Mouse (Mus musculus): ENCODE measurements around the gene Slc22a14. TPM values are rescaled to one million over a fixed set of nuclear protein-coding genes. Genes with fewer than 3 reads are reported as not detected.
A peak's percentile ranks its signal among the peaks of the same experiment; 100 is the strongest.

Gene Slc22a14
- polyA plus RNA-seq, 1 experiment from 2014 or later = 0.11 TPM

- H3K27me3 ChIP-seq = no peaks in the 10 kb centered on the region
- ATAC-seq (replicated peaks; ENCODE audit: insufficient number of reproducible peaks, insufficient read depth, low FRiP score, low read depth) = no peak
- 74% methylated on average over 6 of the region's 6 CpGs for WGBS
Observed at GRCm38 (mm10) chr9:119355943-119356342, 9.4 kb downstream of the Slc22a14 start.

GRCm38 (mm10) chr9:119353926-119354325 lies 11.4 kb downstream of the Slc22a14 start:
- Histone ChIP-seq H3K9me3 (replicated peaks) (no peaks in the 10 kb centered on the region), H3K4me2 (no peak overlapping the region), H3K27me3 (no peaks in the 10 kb centered on the region), H3K4me3 (no peak overlapping the region), H3K27ac (no peak overlapping the region), H3K36me3 (peaks cover 15% of the 10 kb centered on the region; the same call in 1 of the 2 replicates), H3K4me1 (replicated peaks) (peaks cover 8% of the 10 kb centered on the region), H3K9ac (no peak overlapping the region)
- 73% methylated on average over 6 of the region's 6 CpGs for WGBS
- ATAC-seq (replicated peaks; ENCODE audit: insufficient number of reproducible peaks, insufficient read depth, low FRiP score, low read depth) = no peak

More at GRCm38 (mm10) chr9:119355943-119356342, 9.4 kb downstream of the Slc22a14 start:
- Histone ChIP-seq H3K27ac (no peak overlapping the region), H3K4me1 (replicated peaks) (peaks cover 8% of the 10 kb centered on the region), H3K36me3 (peaks cover 5% of the 10 kb centered on the region; the same call in 1 of the 2 replicates), H3K9me3 (replicated peaks) (no peaks in the 10 kb centered on the region), H3K9ac (no peak overlapping the region), H3K4me3 (no peak overlapping the region), H3K4me2 (no peak overlapping the region)

- WGBS = 34% methylated on average over 4 of the region's 4 CpGs
- no peak overlapping the region for H3K9ac ChIP-seq
- ATAC-seq (replicated peaks; ENCODE audit: insufficient number of reproducible peaks, insufficient read depth, low FRiP score, low read depth) = peak; percentile 79
- no peaks in the 10 kb centered on the region for H3K4me1 ChIP-seq (replicated peaks)
- H3K36me3 ChIP-seq = peaks cover 27% of the 10 kb centered on the region
- H3K27ac ChIP-seq = no peak overlapping the region
- H3K4me2 ChIP-seq = no peak overlapping the region
- H3K9me3 ChIP-seq (replicated peaks) = no peaks in the 10 kb centered on the region
- no peak overlapping the region for H3K4me3 ChIP-seq
- no peaks in the 10 kb centered on the region for H3K27me3 ChIP-seq
Observed at GRCm38 (mm10) chr9:119352060-119352459, 13.3 kb downstream of the Slc22a14 start.

- Histone ChIP-seq H3K4me3 (no peak overlapping the region), H3K36me3 (peaks cover 34% of the 10 kb centered on the region), H3K27me3 (no peaks in the 10 kb centered on the region), H3K9me3 (replicated peaks) (no peaks in the 10 kb centered on the region), H3K9ac (no peak overlapping the region), H3K27ac (no peak overlapping the region), H3K4me2 (no peak overlapping the region), H3K4me1 (replicated peaks) (no peaks in the 10 kb centered on the region)
- WGBS = 88% methylated on average over 10 of the region's 10 CpGs
- ATAC-seq (replicated peaks; ENCODE audit: insufficient number of reproducible peaks, insufficient read depth, low FRiP score, low read depth) = no peak
Observed at GRCm38 (mm10) chr9:119350947-119351705, 14.2 kb downstream of the Slc22a14 start.

GRCm38 (mm10) chr9:119350531-119350930 lies 14.8 kb downstream of the Slc22a14 start:
- no peak for ATAC-seq (replicated peaks; ENCODE audit: insufficient number of reproducible peaks, insufficient read depth, low FRiP score, low read depth)
- Histone ChIP-seq H3K9me3 (replicated peaks) (no peaks in the 10 kb centered on the region), H3K9ac (no peak overlapping the region), H3K27ac (no peak overlapping the region), H3K36me3 (peaks cover 40% of the 10 kb centered on the region), H3K27me3 (no peaks in the 10 kb centered on the region), H3K4me2 (no peak overlapping the region), H3K4me3 (no peak overlapping the region), H3K4me1 (replicated peaks) (no peaks in the 10 kb centered on the region)
- 84% methylated on average over 3 of the region's 3 CpGs for WGBS

- no peaks in the 10 kb centered on the region for H3K9me3 ChIP-seq (replicated peaks)
- H3K9ac ChIP-seq = no peak overlapping the region
- WGBS = 83% methylated on average over 8 of the region's 8 CpGs
- H3K27ac ChIP-seq = no peak overlapping the region
- peaks cover 61% of the 10 kb centered on the region for H3K36me3 ChIP-seq
- peaks cover 13% of the 10 kb centered on the region for H3K4me1 ChIP-seq (replicated peaks)
- no peak overlapping the region for H3K4me3 ChIP-seq
- H3K4me2 ChIP-seq = no peak overlapping the region
- no peak for ATAC-seq (replicated peaks; ENCODE audit: insufficient number of reproducible peaks, insufficient read depth, low FRiP score, low read depth)
- no peaks in the 10 kb centered on the region for H3K27me3 ChIP-seq
Observed at GRCm38 (mm10) chr9:119346376-119346775, 19.0 kb downstream of the Slc22a14 start.

- Histone ChIP-seq H3K27me3 (no peaks in the 10 kb centered on the region), H3K27ac (no peak overlapping the region), H3K9me3 (replicated peaks) (no peaks in the 10 kb centered on the region), H3K9ac (peak overlapping the region; percentile 80; the same call in 1 of the 2 replicates), H3K4me3 (no peak overlapping the region; the same call in 1 of the 2 replicates), H3K36me3 (peaks cover 42% of the 10 kb centered on the region), H3K4me2 (peak overlapping the region; percentile 94), H3K4me1 (replicated peaks) (peaks cover 25% of the 10 kb centered on the region)
- 91% methylated on average over 7 of the region's 7 CpGs for WGBS
- no peak for ATAC-seq (replicated peaks; ENCODE audit: insufficient number of reproducible peaks, insufficient read depth, low FRiP score, low read depth)
Observed at GRCm38 (mm10) chr9:119342728-119343127, 22.6 kb downstream of the Slc22a14 start.

GRCm38 (mm10) chr9:119340909-119341816 lies 24.2 kb downstream of the Slc22a14 start, which contains the start of gene Myd88:
Gene Myd88 (minus strand): TSS chr9:119341411.
- Histone ChIP-seq H3K36me3 (peaks cover 29% of the 10 kb centered on the region), H3K4me1 (replicated peaks) (peaks cover 25% of the 10 kb centered on the region), H3K9ac (peak within 1 kb of the TSS; percentile 80), H3K27ac (peak within 1 kb of the TSS; percentile 93), H3K27me3 (no peaks in the 10 kb centered on the region), H3K9me3 (replicated peaks) (no peaks in the 10 kb centered on the region), H3K4me2 (peak within 1 kb of the TSS; percentile 94), H3K4me3 (peak within 1 kb of the TSS; percentile 84)
- ATAC-seq (replicated peaks; ENCODE audit: insufficient number of reproducible peaks, insufficient read depth, low FRiP score, low read depth) = peak; percentile 96
- under 1% methylated on average over 68 of the region's 68 CpGs for WGBS

GRCm38 (mm10) chr9:119340212-119340580 lies 25.2 kb downstream of the Slc22a14 start:
- H3K4me3 ChIP-seq = peak overlapping the region; percentile 84
- peak overlapping the region; percentile 75 for H3K9ac ChIP-seq
- H3K4me2 ChIP-seq = peak overlapping the region; percentile 94
- no peaks in the 10 kb centered on the region for H3K9me3 ChIP-seq (replicated peaks)
- no peak for ATAC-seq (replicated peaks; ENCODE audit: insufficient number of reproducible peaks, insufficient read depth, low FRiP score, low read depth)
- H3K36me3 ChIP-seq = peaks cover 19% of the 10 kb centered on the region
- H3K27me3 ChIP-seq = no peaks in the 10 kb centered on the region
- H3K4me1 ChIP-seq (replicated peaks) = peaks cover 25% of the 10 kb centered on the region
- WGBS = 3% methylated on average over 8 of the region's 8 CpGs
- H3K27ac ChIP-seq = peak overlapping the region; percentile 93

- no peaks in the 10 kb centered on the region for H3K9me3 ChIP-seq (replicated peaks)
- H3K36me3 ChIP-seq = peaks cover 16% of the 10 kb centered on the region
- H3K4me2 ChIP-seq = peak within 1 kb of the TSS; percentile 94
- ATAC-seq (replicated peaks; ENCODE audit: insufficient number of reproducible peaks, insufficient read depth, low FRiP score, low read depth) = no peak
- H3K9ac ChIP-seq = peak within 1 kb of the TSS; percentile 75
- H3K4me3 ChIP-seq = peak within 1 kb of the TSS; percentile 84
- peak within 1 kb of the TSS; percentile 93 for H3K27ac ChIP-seq
- under 1% methylated on average over 43 of the region's 43 CpGs for WGBS
- peaks cover 26% of the 10 kb centered on the region for H3K4me1 ChIP-seq (replicated peaks)
- no peaks in the 10 kb centered on the region for H3K27me3 ChIP-seq
Observed at GRCm38 (mm10) chr9:119339558-119340211, 25.7 kb downstream of the Slc22a14 start, which contains the start of gene Acaa1a. Gene Acaa1a (plus strand): TSS chr9:119339676.

GRCm38 (mm10) chr9:119339106-119339505 lies 26.2 kb downstream of the Slc22a14 start:
- no peak for ATAC-seq (replicated peaks; ENCODE audit: insufficient number of reproducible peaks, insufficient read depth, low FRiP score, low read depth)
- Histone ChIP-seq H3K27ac (no peak overlapping the region), H3K9ac (peak overlapping the region; percentile 75), H3K9me3 (replicated peaks) (no peaks in the 10 kb centered on the region), H3K36me3 (peaks cover 14% of the 10 kb centered on the region), H3K4me3 (peak overlapping the region; percentile 84), H3K27me3 (no peaks in the 10 kb centered on the region), H3K4me2 (peak overlapping the region; percentile 94), H3K4me1 (replicated peaks) (peaks cover 32% of the 10 kb centered on the region)
- 44% methylated on average over 7 of the region's 7 CpGs for WGBS

All from heart, embryonic 15.5 days (tissue).